Mouse (Mus musculus) spleen, postnatal 10 days (tissue): ENCODE data around the gene Nedd8.

Experiments used
- DNase-seq, 2 experiments: peaks; one replicate each; pipeline ENCODE4 v3.0.0; 2021 to 2022; ENCODE audit warnings: low spot score in 2 of 2

Gene Nedd8

DNA sequence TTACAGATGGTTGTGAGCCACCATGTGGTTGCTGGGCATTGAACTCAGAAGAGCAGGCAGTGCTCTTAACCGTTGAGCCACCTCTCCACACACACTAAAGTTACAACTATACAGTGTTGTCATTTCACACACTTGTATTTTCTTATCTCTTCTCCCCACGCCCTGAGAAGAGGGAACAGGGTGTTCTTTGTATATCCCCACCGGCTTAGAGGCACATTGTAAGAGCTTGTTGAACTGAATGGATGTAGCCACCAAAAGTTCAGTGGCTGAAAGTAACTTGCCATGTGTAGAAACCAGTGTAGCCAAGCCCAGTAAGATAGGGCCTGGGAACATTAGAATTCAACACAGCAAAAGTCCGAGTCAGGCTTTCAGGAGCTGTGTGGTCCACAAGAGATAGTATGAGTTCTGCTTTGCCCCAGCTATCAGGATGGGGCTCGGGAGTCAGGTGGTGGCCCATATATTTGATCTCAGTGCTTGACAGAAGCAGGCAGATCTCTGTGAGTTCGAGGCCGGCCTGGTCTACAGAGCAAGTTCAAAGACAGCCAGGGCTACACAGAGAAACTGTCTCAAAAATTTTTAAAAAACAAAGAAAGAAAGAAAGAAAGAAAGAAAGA, 57.3 kb downstream of the Nedd8 start:
- DNase-seq = peak in 1 of 2 experiments; percentile 27

DNA sequence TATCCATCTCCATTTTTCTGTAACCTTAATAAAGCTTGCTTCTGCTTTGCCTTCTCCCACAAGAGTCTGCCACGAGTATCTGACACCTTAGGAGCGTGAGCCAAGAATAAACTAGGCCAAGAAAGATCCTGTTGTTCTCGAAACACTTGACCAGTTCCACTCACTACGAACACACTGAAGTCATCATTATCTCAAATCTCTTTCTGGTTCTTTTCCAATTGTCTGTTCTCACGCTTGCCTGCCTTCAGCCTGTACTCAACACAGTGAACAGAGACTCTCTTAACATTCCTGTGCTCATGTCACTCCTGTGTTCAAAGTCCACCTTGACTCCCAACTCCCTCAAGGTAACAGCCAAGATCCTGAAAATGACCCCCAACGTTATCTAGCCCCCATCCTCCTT, 58.6 kb downstream of the Nedd8 start:
- DNase-seq = no peak
